9 mouse cellular contexts compared by ENCODE assay signal in the genomic region with DNA sequence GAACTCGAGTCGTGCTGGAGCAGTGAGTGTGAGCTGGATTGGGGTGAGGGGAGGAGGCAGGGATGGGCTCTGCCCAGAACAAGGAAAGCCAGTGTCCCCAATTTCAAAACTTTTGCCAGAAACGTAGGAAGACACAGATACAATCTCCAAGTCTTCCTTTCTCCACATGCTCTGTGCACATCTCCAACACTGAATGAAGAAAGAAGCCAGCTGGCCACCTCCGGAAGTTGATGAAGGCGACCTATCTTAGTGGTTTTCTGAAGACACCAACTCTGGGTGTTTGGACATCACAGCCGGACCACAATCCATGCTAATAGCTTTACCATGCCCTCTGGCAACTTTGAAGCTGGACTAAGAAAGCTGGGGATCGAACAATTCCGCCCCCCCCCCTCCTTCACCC. TPM values are rescaled to one million over a fixed set of nuclear protein-coding genes. Genes with fewer than 3 reads are reported as not detected.
DNase-seq lines count a peak whose midpoint lies in the region; ATAC-seq and TF ChIP-seq lines count a peak whose summit lies in the region.
"Had no signal": no experiment of that assay in that cellular context is flagged by ENCODE, and none has a peak within 500 bp of the region (broad histone marks: within the 10 kb centered on the region; RNA-seq: fewer than 3 reads in every experiment).

No protein-coding gene starts in this region.

- no peak for TF ChIP-seq CTCF in cortical plate, adult 2 months (IDR thresholded peaks at IDR 0.05; ENCODE audit: extremely low read depth, insufficient read depth, low read length)

- H3K4me2 ChIP-seq in heart, embryonic 15.5 days, result peak overlapping the region; percentile 86
- peak overlapping the region; percentile 89 for H3K4me2 ChIP-seq in hindbrain, embryonic 12.5 days (replicated peaks)

- peak overlapping the region; percentile 58 for H3K4me3 ChIP-seq in heart, embryonic 15.5 days
- H3K4me3 ChIP-seq in cortical plate, adult 2 months (ENCODE audit: insufficient read depth, low read length), result peak overlapping the region; percentile 66
- peak overlapping the region; percentile 57 for H3K4me3 ChIP-seq in hindbrain, embryonic 12.5 days

- H3K27me3 ChIP-seq in heart, embryonic 15.5 days, result peaks cover 24% of the 10 kb centered on the region; the same call in 1 of the 2 replicates
- H3K27me3 ChIP-seq in hindbrain, embryonic 12.5 days, result peaks cover 21% of the 10 kb centered on the region

- no peak for DNase-seq in heart, adult 18-20 months
- no peak for DNase-seq in adrenal gland, postnatal 14 days
- DNase-seq in urinary bladder, postnatal 14 days (ENCODE audit: low spot score), result no peak
- no peak for DNase-seq in embryo, embryonic 9.5 days (ENCODE audit: extremely low spot score)

- peaks cover 21% of the 10 kb centered on the region for H3K4me1 ChIP-seq in heart, embryonic 15.5 days (replicated peaks)
- H3K4me1 ChIP-seq in cortical plate, adult 2 months (ENCODE audit: control insufficient read depth, insufficient read depth, low read length), result no peaks in the 10 kb centered on the region
- peaks cover 10% of the 10 kb centered on the region; the same call in 1 of the 2 replicates for H3K4me1 ChIP-seq in hindbrain, embryonic 12.5 days

- H3K27ac ChIP-seq in heart, embryonic 15.5 days, result no peak overlapping the region
- no peak overlapping the region for H3K27ac ChIP-seq in cortical plate, adult 2 months (ENCODE audit: insufficient read depth, low read length)
- H3K27ac ChIP-seq in hindbrain, embryonic 12.5 days, result no peak overlapping the region

- ATAC-seq in heart, embryonic 15.5 days (replicated peaks; ENCODE audit: insufficient number of reproducible peaks, insufficient read depth, low FRiP score, low read depth), result no peak
- no peak for ATAC-seq in hindbrain, embryonic 12.5 days (ENCODE audit: low FRiP score)
- peak; percentile 40 for ATAC-seq in megakaryocyte progenitor cell, adult 5-6 weeks (replicated peaks; ENCODE audit: poor library complexity)

- no peak for TF ChIP-seq POLR2A in cortical plate, adult 2 months (IDR thresholded peaks at IDR 0.05; ENCODE audit: extremely low read depth, insufficient read depth, low read length)

- peak overlapping the region; percentile 54 for H3K9ac ChIP-seq in heart, embryonic 15.5 days
- peak overlapping the region; percentile 62; the same call in 1 of the 2 replicates for H3K9ac ChIP-seq in hindbrain, embryonic 12.5 days

- H3K36me3 ChIP-seq in heart, embryonic 15.5 days, result no peaks in the 10 kb centered on the region
- H3K36me3 ChIP-seq in hindbrain, embryonic 12.5 days, result no peaks in the 10 kb centered on the region
- H3K36me3 ChIP-seq: G1E had no signal

- no peaks in the 10 kb centered on the region for H3K9me3 ChIP-seq in heart, embryonic 15.5 days (replicated peaks)
- no peaks in the 10 kb centered on the region for H3K9me3 ChIP-seq in hindbrain, embryonic 12.5 days (replicated peaks)

- WGBS in heart, embryonic 15.5 days, result 50% methylated on average over 8 of the region's 8 CpGs
- 68% methylated on average over 8 of the region's 8 CpGs for WGBS in hindbrain, embryonic 12.5 days

RNA-seq across cellular contexts. Expression of gene Gramd1b, which starts 0.6 kb away (rescaled TPM):
- polyA plus RNA-seq in heart, embryonic 15.5 days (2015; fragmentation: Nextera tagmentation; extraction: Ambion mirVana), result 5.7 TPM in 2 replicates
- 10 to 100 TPM; 14.7 to 16.7 TPM for total RNA-seq in heart, adult 18-20 months (2021)
- 133 and 135 TPM in 2 replicates for polyA plus RNA-seq in cortical plate, adult 2 months (2012; rRNA removed)
- 4.9 and 6.7 TPM in 2 replicates for polyA plus RNA-seq in hindbrain, embryonic 12.5 days (2016; fragmentation: Nextera tagmentation; extraction: Ambion mirVana)
- 12.2 and 15.1 TPM in 2 replicates for total RNA-seq in megakaryocyte progenitor cell, adult 5-6 weeks (2015)
- total RNA-seq in megakaryocyte progenitor cell, adult 5-6 weeks (2017), result 6.7 and 15.5 TPM in 2 replicates
- total RNA-seq in adrenal gland, postnatal 14 days (2021), result 452 and 489 TPM in 2 replicates
- polyA plus RNA-seq: G1E had no signal

Comparison
In these comparisons a context has a peak if more than half of its experiments do, and no peak if none do; other contexts are left out.
1. RNA of gene Gramd1b, which starts 0.6 kb away (total RNA-seq): 452 to 489 TPM in adrenal gland, postnatal 14 days; 14.7 to 16.7 TPM in heart, adult 18-20 months and 6.7 to 15.5 TPM in megakaryocyte progenitor cell, adult 5-6 weeks; every median in the first group is over 10 times any median in the second.
2. Peak in every context shown above with its lines, with median percentiles within 50 percentile points of each other: H3K4me3 ChIP-seq.